Mouse (Mus musculus) adipocyte (in vitro differentiated cells): ENCODE data around the gene Afg3l1.
"Not testable (repeated sequence)": the region's sequence is repeated elsewhere in the genome, so short reads cannot be mapped to it uniquely, and the experiment has no call there.

Experiments
- DNase-seq: peaks from one replicate; pipeline ENCODE4 v3.0.0-alpha.2; 2016; ENCODE audit warnings: low spot score

Gene Afg3l1

GRCm38 (mm10) chr8:123477737-123478258 is at the start of gene Afg3l1:
Gene Afg3l1 (plus strand): TSS chr8:123477903.
- DNase-seq: peak; percentile 76

- DNase-seq: no peak
These were observed 49.3 kb upstream of the Afg3l1 start for GRCm38 (mm10) chr8:123428343-123428893.

GRCm38 (mm10) chr8:123428939-123429721 is 48.6 kb upstream of the Afg3l1 start:
- no peak for DNase-seq

DNA sequence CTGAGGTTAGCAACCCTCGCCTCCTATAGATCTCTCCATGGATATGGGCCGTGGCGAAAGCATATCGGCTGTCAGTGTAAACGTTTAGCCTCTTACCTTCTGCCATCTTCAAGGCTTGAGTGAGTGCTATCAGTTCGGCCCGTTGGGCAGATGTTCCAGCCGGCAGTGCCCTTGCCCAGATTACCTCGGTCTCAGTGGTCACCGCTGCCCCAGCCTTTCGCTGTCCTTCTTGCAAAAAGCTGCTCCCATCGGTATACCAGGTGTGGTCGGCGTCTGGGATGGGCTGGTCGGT is 48.0 kb upstream of the Afg3l1 start:
- not testable (repeated sequence) for DNase-seq

GRCm38 (mm10) chr8:123430936-123431335 is 46.8 kb upstream of the Afg3l1 start:
- not testable (repeated sequence) for DNase-seq

DNA sequence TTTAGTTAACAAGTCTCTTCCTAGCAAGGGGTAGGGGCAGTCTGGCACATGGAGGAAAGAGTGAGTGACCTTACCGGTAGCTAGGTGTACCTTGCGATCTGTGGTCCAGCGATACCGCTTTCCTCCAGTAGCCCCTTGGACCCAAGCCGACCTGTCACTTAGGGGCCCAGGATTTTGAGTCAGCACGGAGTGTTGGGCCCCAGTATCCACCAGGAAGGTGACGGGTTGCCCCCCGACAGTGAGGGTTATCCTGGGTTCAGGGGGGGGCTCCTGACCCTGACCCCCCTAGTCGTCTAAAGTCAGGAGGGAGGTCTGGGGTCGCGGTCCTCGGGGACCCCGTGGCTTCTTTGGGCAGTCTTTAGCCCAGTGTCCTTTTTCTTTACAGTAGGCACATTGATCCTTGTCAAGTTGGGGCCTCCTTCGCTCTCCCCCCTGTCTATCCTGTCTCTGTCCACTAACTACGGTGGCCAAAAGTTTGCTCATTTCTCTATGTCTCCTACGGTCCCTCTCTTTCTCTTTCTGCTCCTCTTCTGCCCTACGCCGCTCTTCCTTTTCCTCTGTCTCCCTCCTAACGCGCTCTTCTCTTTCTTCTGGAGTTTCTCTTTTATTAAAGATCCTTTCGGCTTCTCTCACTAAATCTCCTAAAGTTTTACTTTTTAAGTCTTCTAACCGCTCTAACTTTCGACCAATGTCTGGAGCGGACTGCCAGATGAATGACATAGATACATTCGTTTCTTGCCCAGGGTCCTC is 45.9 kb upstream of the Afg3l1 start:
- DNase-seq: no peak

- no peak for DNase-seq
These were observed 45.3 kb upstream of the Afg3l1 start for GRCm38 (mm10) chr8:123432381-123432780.

DNA sequence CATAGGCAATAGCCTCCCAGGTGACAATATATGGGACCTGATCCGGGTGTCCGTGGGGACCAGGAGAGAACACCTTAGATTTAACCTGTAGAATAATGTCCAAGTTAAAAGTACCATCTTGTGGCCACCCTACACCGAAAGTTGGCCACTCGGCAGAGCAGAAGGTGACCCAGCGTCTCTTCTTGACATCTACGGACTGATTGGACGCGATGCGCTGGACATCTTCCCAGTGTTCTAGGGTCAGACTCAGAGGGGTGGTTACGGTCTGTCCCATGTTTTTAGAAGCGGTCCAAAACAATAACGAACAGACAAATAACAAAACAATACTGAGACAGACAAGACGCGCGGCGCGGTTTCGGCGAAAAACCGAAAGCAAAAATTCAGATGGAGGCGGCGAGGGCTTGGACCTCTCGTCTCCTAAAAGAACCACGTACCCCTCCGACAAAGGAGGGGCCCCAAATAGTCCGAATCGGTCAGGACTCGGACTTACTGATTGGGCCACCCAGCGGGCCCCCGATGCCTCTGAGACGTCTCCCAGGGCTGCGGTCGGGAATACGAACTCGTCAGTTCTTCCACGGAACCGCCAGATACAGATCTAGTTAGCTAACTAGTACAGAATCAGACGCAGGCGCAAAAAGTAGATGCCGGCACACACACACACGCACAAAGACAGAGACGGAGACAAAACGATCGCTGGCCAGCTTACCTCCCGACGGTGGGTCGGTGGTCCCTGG is 44.3 kb upstream of the Afg3l1 start:
- DNase-seq: not testable (repeated sequence)

GRCm38 (mm10) chr8:123441788-123442187 is 35.9 kb upstream of the Afg3l1 start:
- no peak for DNase-seq

DNA sequence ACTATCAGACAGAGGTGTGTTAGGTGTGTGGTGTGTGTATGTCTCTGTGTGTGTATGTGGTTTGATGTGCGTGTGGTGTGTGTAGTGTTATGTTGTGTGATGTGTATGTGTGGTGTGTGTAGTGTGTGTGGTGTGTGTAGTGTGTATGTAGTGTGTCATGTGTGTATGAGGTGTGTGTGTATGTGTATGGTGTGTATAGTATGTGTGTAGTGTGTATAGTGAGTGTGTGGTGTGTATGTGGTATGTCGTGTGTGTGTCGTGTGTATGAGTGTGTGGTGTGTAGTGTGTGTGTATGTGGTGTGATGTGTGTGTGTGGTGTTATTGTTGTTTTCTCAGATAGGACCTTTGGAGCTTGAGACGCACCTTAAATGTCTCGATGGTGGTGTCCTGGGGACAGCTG is 35.4 kb upstream of the Afg3l1 start:
- no peak for DNase-seq

DNA sequence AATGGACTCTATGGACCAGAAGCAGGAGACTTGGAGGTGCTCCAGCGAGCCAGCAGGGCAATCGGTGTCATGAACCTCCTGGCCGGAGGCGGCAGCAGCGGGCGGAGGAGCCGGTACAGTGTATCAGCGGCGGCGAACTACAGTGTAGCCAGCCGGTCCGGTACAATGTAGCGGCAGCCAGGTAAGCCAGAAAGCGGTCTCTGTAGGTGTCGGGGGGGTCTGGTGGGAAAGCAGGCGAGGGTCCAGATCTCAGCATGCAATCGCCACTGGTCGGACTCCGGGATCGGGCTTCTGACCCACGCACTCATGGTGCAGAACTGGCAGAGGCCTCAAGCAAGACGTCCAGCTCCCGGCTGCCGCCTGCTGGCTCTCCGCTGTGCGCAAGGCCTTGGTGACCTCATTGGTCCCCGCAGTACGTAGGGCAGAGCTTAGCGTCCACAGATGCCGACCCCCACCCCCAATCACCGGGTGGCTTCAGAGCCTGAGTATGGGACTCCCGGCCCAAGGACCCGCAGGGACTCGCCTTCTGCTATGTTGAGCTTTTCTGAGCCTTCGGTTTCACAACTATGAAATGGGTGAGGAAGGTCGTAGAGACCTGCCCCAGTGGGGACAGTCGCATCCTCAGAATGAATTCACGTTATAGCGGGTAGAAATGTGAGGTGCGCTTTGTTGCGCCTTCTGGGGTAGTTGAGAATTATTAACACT is 34.7 kb upstream of the Afg3l1 start:
- peak; percentile 88 for DNase-seq

- DNase-seq: peak; percentile 21
These were observed 34.2 kb upstream of the Afg3l1 start for GRCm38 (mm10) chr8:123443576-123443921.

- no peak for DNase-seq
These were observed 33.6 kb upstream of the Afg3l1 start for GRCm38 (mm10) chr8:123444131-123444530.

DNA sequence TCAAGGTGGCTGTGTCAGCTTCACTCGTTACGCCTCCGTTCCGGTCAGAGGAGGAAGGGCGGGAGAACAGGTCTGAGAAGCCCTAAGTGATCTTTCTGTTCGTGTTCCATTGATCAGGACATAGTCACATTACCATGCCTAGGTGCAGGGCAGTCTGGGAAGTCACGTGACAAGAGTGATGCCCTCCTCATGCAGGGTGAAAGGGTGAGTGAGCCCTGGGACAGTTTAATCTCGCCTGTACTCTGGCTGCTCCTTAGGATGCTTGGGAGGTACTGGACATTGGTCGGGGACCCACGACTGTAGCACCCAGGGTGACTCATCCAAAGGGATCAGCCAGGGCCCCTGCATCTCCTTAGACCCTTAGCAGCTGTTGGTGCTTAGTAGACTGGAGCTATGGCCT is 31.7 kb upstream of the Afg3l1 start:
- peak; percentile 1 for DNase-seq

DNA sequence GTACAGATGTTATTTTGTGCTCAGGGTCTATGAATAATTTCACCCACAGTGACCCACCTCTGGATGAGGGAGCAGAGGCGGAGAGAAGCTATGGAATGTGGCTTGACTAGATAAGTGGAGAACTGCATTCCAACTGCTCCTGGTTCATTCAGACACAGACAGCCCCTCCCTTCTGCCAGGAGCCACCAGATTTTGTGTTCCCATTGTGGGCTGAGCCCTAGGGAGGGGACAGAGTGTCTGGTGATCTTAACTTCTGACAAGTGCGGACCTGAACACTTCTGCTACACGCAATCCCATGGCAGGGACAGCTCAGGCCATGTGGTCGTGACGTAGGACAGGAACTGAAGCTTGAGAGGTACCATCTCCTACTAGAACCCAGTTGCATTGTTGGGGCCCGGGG is 30.9 kb upstream of the Afg3l1 start:
- DNase-seq: peak; percentile 1

- peak; percentile 1 for DNase-seq
These were observed 26.9 kb upstream of the Afg3l1 start for GRCm38 (mm10) chr8:123450783-123451182.

DNA sequence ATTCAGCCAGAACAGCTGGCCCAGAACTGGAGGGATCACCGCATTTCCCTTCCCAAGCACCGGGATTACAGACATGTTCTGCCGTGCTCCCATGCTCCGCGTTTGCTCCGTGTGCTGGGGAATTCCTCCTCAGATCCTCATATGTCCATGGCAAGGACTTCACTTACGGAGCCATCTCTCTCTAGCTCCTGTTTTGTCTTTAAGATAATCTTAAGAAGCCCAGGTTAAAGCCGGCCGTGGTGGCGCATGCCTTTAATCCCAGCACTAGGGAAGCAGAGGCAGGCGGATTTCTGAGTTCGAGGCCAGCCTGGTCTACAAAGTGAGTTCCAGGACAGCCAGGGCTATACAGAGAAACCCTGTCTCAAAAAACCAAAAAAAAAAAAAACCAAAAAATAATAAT is 26.0 kb upstream of the Afg3l1 start:
- not testable (repeated sequence) for DNase-seq

DNA sequence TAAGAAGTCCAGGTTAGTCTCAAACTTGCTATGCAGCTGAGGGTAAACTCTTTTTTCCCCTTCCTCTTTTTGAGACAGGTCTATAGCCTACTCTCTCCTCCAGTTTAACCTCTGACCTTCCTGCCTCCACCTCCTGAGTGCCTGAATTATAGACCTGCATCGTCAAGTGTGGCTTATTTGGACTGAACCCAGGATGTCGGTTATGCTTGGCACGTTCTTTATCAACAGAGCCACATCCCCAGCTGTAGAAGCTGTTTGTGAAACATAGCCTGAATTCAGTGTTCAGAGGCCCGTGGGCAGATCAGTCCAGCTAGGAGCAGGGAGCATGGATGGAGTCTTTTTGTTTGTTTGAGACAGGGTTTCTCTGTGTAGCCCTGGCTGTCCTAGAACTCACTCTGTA is 25.6 kb upstream of the Afg3l1 start:
- DNase-seq: peak; percentile 22

GRCm38 (mm10) chr8:123453291-123453690 is 24.4 kb upstream of the Afg3l1 start:
- no peak for DNase-seq

GRCm38 (mm10) chr8:123453951-123454350 is 23.8 kb upstream of the Afg3l1 start:
- DNase-seq: no peak

GRCm38 (mm10) chr8:123454559-123454958 is 23.1 kb upstream of the Afg3l1 start:
- DNase-seq: no peak

DNA sequence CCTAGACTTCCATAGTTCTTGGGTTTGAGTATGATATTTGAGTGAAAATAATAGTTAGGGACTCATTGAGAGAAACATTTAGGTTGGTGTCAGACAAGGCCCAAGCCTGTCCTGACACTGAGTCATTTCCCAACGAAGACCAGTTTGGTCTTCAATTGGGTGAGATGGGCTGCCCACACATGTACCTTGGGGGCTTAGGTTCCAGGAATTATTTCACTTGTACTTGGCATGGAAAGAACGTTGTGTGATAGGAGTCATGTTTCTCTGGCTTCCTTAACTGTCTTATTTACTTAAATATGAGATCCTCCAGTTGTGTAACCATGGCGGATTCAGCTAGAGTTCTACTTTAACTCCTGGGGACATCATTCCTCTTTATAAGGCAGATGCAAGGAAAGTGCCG is 14.1 kb upstream of the Afg3l1 start:
- DNase-seq: peak; percentile 34
